Mouse (Mus musculus) stomach, embryonic 14.5 days (tissue): ENCODE results near the gene Trip4. TPM values are rescaled to one million over a fixed set of nuclear protein-coding genes. Genes with fewer than 3 reads are reported as not detected.
A peak's percentile ranks its signal among the peaks of the same experiment; 100 is the strongest.

Source experiments
- ATAC-seq: fragments of 200-750 bp; cut with Nextera tagmentation; 2 replicates; pipeline ENCODE4 v1.8.0; 2017; ENCODE audit warnings: low read depth, moderate TSS enrichment; ENCODE audit not compliant: insufficient number of reproducible peaks, insufficient read depth, low FRiP score
- H3K27ac ChIP-seq: fragments of 300-500 bp; sonication (generic); 2 replicates; pipeline ENCODE4 v1.5.1; 2014; ENCODE audit warnings: mild to moderate bottlenecking, low read length, moderate library complexity, mixed read lengths
- H3K27me3 ChIP-seq: fragments of 300-500 bp; sonication (generic); 2 replicates; pipeline ENCODE4 v1.6.1; 2014; ENCODE audit warnings: low read length, control low read depth, mixed read lengths; ENCODE audit not compliant: control insufficient read depth, insufficient read depth
- H3K36me3 ChIP-seq: fragments of 300-500 bp; sonication (generic); 2 replicates; pipeline ENCODE4 v1.6.1; 2014; ENCODE audit warnings: mild to moderate bottlenecking, control low read depth, low read length, moderate library complexity, mixed read lengths; ENCODE audit not compliant: control insufficient read depth, insufficient read depth
- H3K4me1 ChIP-seq: fragments of 300-500 bp; sonication (generic); 2 replicates; pipeline ENCODE4 v1.6.1; 2014; ENCODE audit warnings: low read length, control low read depth, mixed read lengths; ENCODE audit not compliant: control insufficient read depth, insufficient read depth
- H3K4me2 ChIP-seq: fragments of 300-500 bp; sonication (generic); replicated peaks from 2 replicates; pipeline ENCODE4 v1.6.1; 2014; ENCODE audit warnings: low read depth, low read length, control low read depth
- H3K4me3 ChIP-seq: fragments of 300-500 bp; sonication (generic); 2 replicates; pipeline ENCODE4 v1.5.1; 2014; ENCODE audit warnings: low read depth, low read length, control low read depth
- H3K9ac ChIP-seq: fragments of 300-500 bp; sonication (generic); replicated peaks from 2 replicates; pipeline ENCODE4 v1.6.1; 2014; ENCODE audit warnings: low read depth, mild to moderate bottlenecking, control low read depth, low read length, moderate library complexity, mixed read lengths
- H3K9me3 ChIP-seq: fragments of 300-500 bp; sonication (generic); 2 replicates; pipeline ENCODE4 v1.6.1; 2016; ENCODE audit warnings: low read depth, low read length, control low read depth; ENCODE audit not compliant: control insufficient read depth
- WGBS: fragments of 180-500 bp; shearing (Covaris S2); extraction: QIAGEN DNeasy Blood & Tissue Kit; methylation state at CpG from one replicate; pipeline ENCODE4 v1.1.7; 2014; 5-methylcytosine and 5-hydroxymethylcytosine counted together
- polyA plus RNA-seq: library from polyadenylated mRNA; unstranded; fragments of >200 nt; fragmentation: Nextera tagmentation; extraction: Ambion mirVana; gene quantifications from 2 replicates; pipeline ENCODE4 v1.2.1, GENCODE M21; 2014

Gene Trip4
- 35.1 and 35.7 TPM in 2 replicates for polyA plus RNA-seq

DNA sequence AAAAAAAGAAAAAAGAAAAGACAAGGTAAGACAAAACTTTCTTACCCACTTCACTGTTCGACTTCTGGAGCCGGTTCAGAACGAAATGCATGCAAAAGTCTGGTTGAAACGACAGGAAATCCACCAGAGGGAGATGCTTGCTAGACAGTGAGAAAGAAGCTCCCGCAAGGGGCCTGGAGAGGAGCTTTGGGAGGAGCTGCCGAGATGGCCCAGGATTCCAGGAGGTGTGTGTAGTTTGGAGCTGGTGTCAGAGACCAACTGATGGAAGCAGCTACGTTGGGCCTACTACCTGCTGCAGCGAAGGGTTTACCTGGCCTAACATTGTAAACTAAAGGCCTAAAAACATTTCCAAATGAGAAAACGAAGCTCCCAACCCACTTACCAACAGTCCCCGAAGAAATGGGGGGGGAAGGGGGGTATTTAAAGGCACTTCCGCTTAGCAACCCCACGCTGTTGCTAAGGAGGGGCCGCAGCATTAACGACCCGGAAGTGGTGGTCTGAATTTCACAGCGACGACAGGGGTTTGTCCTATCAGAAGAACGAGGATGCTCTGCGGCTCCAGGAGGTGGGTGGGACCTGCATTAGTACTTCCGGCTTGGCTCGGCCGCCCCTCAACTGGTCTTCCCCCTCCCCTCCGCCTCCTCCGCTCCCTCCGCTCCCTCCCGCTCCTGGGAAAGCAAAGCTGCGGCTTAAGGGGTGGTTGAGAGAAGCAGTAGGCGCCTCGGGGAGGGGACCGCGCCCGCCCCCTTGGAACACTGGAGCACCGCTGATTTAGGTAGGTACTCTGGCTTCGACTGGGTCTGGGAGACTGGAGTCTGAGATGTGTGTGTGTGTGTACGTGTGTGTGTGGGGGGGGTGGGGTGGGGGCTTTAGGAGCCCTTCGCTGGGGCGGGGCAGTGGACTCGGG, at the start of gene Trip4, which contains the start of gene Csnk1g1:
Gene Trip4, minus strand, starts transcription at position 401 of the 907 bp plus-strand sequence.
Gene Csnk1g1, plus strand, starts transcription at position 531 of the 907 bp plus-strand sequence.
- Histone ChIP-seq H3K36me3 (0 out of 2 replicates have a peak, but pooled peaks cover 5% of the 10 kb centered on the region), H3K9me3 (no peaks in the 10 kb centered on the region)

DNA sequence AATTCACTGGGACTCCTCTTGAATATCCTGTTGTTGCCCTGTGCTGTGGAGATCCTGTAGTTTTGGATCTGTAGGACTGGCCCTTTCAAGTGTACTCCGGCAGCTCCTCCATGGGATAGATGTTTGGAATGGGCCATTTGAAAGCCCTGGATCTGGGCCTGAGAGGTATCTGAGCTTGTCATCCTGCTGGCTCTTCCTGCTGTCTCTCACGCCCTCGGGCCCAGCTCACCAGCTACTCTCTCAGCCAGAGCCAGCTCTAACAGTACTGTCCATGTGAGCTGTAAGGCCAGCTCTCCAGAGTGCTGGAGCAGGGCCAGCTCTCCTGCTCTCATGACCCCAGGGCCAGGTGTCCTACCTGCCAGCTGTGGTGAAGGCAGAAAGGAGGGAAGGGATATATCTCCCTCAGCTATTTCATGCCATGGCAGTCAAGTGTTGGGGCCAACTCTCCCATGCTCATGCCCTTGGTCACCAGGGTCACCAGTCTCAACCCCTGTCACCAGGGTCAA, 42.5 kb upstream of the Trip4 start:
- Histone ChIP-seq H3K4me3 (no peak overlapping the region), H3K4me2 (no peak overlapping the region), H3K4me1 (no peaks in the 10 kb centered on the region), H3K27ac (no peak overlapping the region), H3K9ac (no peak overlapping the region), H3K9me3 (no peaks in the 10 kb centered on the region), H3K27me3 (no peaks in the 10 kb centered on the region), H3K36me3 (no peaks in the 10 kb centered on the region; the same call in 1 of the 2 replicates)
- no peak for ATAC-seq
- WGBS, result 87% methylated on average over 3 of the region's 3 CpGs

More for the DNA sequence above, at the start of gene Trip4, which contains the start of gene Csnk1g1:
- Histone ChIP-seq H3K4me1 (no peaks in the 10 kb centered on the region), H3K4me2 (peak within 1 kb of the TSS; percentile 85), H3K27me3 (no peaks in the 10 kb centered on the region), H3K27ac (peak within 1 kb of the TSS; percentile 90), H3K9ac (peak within 1 kb of the TSS; percentile 63), H3K4me3 (peak within 1 kb of the TSS; percentile 82)
- under 1% methylated on average over 38 of the region's 38 CpGs for WGBS
- ATAC-seq, result peak; percentile 98

DNA sequence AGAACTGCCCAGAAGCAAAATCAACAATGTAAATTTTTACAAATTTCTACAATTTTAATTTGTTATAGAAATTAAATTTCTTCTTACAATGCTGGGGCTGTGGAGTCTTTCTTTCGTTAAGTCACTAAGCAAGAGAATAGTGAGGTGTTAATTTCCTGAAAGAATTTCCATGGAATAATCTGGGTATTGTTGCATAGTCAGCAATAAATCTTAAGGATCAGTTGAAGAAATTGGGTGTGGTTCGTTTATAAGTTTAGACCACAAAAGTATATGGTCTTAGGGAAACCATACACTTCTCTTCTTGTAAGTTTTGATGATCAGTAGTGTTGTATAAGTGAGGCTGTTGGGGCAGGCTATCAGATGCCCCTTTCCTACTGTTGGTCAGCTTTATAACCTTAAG, 29.0 kb upstream of the Trip4 start:
- Histone ChIP-seq H3K9ac (no peak overlapping the region), H3K9me3 (no peaks in the 10 kb centered on the region), H3K4me2 (no peak overlapping the region), H3K4me3 (no peak overlapping the region), H3K27ac (no peak overlapping the region), H3K27me3 (no peaks in the 10 kb centered on the region), H3K36me3 (no peaks in the 10 kb centered on the region), H3K4me1 (no peaks in the 10 kb centered on the region)
- WGBS, result 95% methylated on average over 2 of the region's 2 CpGs
- no peak for ATAC-seq

DNA sequence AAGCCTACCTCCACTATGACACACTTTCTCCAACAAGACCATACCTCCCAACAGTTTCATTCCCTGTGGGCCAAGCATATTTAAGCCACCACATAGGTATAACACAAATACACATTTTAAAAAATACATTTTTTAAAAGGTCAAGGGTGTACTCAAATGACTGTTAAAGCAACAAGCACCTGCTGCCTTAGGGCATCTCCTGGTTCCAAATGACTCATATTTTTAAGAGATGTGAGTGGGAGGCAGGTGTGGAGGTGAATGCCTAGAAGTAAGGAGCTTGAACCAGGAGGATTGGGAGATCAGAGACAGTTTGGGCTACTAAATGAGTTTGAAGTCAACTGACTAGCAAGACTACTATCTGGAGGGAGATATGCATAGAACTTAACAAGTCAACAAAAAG, 21.2 kb upstream of the Trip4 start:
- H3K4me3 ChIP-seq, result no peak overlapping the region
- no peaks in the 10 kb centered on the region for H3K27me3 ChIP-seq
- H3K9ac ChIP-seq, result no peak overlapping the region
- H3K4me2 ChIP-seq, result no peak overlapping the region
- ATAC-seq, result no peak
- no peaks in the 10 kb centered on the region for H3K36me3 ChIP-seq
- H3K9me3 ChIP-seq, result no peaks in the 10 kb centered on the region
- no peaks in the 10 kb centered on the region for H3K4me1 ChIP-seq
- no peak overlapping the region for H3K27ac ChIP-seq

DNA sequence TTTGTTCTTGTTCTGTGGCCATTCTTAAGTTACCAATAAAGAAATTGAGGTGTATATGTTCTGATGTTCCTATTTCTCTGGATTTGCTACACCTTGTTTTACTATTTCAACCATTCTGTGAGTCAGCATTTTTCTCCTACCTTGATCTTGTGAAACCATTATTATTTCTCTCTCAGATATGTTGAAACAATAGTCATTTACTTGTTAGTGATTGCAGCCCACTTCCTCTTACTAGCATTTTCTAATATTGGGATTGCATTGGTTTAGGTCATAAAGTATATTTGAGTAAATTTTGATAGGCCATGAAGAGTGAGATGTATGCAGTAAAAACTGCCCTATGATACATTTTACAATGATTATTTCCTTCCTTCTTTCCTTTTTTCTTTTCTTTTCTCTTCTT, 19.9 kb upstream of the Trip4 start:
- no peaks in the 10 kb centered on the region for H3K27me3 ChIP-seq
- ATAC-seq, result no peak
- no peaks in the 10 kb centered on the region for H3K4me1 ChIP-seq
- H3K27ac ChIP-seq, result no peak overlapping the region
- no peak overlapping the region for H3K4me3 ChIP-seq
- no peaks in the 10 kb centered on the region for H3K36me3 ChIP-seq
- no peak overlapping the region for H3K9ac ChIP-seq
- H3K4me2 ChIP-seq, result no peak overlapping the region
- no peaks in the 10 kb centered on the region for H3K9me3 ChIP-seq

DNA sequence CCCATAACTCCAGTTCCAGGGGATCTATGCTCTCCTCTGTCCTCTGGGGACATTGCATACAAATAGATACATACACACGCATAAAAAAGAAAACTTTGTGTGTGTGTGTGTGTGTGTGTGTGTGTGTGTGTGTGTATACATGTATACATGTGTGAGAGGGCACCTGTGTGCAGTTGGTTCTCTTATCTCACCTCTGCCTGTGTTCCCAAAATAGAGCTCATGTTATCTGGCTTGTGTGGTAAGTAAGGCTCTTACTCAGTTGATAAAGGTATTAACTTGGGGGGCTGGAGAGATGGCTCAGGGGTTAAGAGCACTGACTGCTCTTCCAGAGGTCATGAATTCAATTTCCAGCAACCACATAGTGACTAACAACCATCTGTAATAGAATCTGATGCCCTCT, 8.4 kb upstream of the Trip4 start:
- H3K27ac ChIP-seq, result no peak overlapping the region
- ATAC-seq, result no peak
- H3K36me3 ChIP-seq, result no peaks in the 10 kb centered on the region
- no peak overlapping the region for H3K9ac ChIP-seq
- H3K9me3 ChIP-seq, result no peaks in the 10 kb centered on the region
- H3K4me3 ChIP-seq, result no peak overlapping the region
- WGBS, result 67% methylated on average over 1 of the region's 1 CpGs
- H3K4me2 ChIP-seq, result no peak overlapping the region
- no peaks in the 10 kb centered on the region for H3K4me1 ChIP-seq
- H3K27me3 ChIP-seq, result no peaks in the 10 kb centered on the region

DNA sequence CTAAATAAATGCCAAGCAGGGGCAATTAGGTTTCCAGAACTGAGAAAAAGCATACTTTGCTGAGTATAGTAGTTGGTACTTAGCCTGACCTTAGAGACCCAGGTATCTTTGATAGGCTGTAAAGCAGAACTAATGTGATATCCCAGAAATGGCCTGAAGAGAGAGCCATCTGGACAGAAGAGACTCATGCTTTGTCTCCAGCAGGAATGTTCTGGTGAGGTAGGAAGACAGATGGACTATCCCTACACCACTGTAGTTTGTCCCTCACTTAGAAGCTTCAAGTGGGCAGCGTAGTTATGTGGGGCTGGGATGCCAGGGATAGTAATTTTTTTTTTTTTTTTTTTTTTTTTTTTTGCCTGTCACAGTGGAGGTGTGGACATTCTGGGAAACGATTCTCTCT, 5.4 kb upstream of the Trip4 start:
- 81% methylated on average over 2 of the region's 2 CpGs for WGBS
- H3K36me3 ChIP-seq, result no peaks in the 10 kb centered on the region

DNA sequence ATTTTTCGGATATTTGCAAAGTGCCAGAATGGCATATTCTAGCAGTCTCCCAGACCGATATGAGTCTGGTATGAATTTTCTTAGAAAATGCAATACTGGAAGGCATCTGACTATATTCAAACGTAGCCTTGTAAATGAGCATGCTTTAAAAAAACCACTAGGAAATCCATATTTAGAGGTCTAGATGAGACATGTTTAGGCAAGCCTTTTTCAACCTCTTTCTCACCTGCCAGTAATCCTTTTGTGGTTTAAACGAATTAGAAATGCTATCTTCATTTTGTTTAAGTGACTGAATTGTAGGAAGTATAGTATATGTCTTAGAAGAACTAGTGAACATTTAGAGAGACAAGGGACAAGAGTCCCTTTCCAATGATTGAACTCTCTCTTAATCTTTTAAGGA, 1.2 kb upstream of the Trip4 start:
- peak overlapping the region; percentile 85 for H3K4me2 ChIP-seq
- no peaks in the 10 kb centered on the region for H3K4me1 ChIP-seq
- no peaks in the 10 kb centered on the region for H3K27me3 ChIP-seq
- no peaks in the 10 kb centered on the region for H3K36me3 ChIP-seq
- H3K27ac ChIP-seq, result peak overlapping the region; percentile 90; the same call in 1 of the 2 replicates
- no peaks in the 10 kb centered on the region for H3K9me3 ChIP-seq
- no peak for ATAC-seq
- peak overlapping the region; percentile 63 for H3K9ac ChIP-seq
- H3K4me3 ChIP-seq, result peak overlapping the region; percentile 82
- 5% methylated on average over 4 of the region's 4 CpGs for WGBS

More for the DNA sequence above, 5.4 kb upstream of the Trip4 start:
- H3K4me3 ChIP-seq, result no peak overlapping the region
- no peaks in the 10 kb centered on the region for H3K27me3 ChIP-seq
- no peak overlapping the region for H3K4me2 ChIP-seq
- ATAC-seq, result no peak
- H3K27ac ChIP-seq, result no peak overlapping the region
- H3K4me1 ChIP-seq, result no peaks in the 10 kb centered on the region
- no peak overlapping the region for H3K9ac ChIP-seq
- H3K9me3 ChIP-seq, result no peaks in the 10 kb centered on the region
